Mouse (Mus musculus) c-Kit-positive CD71-positive TER-119-negative erythroid progenitor cells, embryonic 14.5 days (primary cell): ENCODE data around the gene Crocc2.

Experiments used
- DNase-seq: peaks from one replicate; pipeline ENCODE4 v3.0.0-alpha.2; 2013; ENCODE audit warnings: low read depth

Gene Crocc2

DNA sequence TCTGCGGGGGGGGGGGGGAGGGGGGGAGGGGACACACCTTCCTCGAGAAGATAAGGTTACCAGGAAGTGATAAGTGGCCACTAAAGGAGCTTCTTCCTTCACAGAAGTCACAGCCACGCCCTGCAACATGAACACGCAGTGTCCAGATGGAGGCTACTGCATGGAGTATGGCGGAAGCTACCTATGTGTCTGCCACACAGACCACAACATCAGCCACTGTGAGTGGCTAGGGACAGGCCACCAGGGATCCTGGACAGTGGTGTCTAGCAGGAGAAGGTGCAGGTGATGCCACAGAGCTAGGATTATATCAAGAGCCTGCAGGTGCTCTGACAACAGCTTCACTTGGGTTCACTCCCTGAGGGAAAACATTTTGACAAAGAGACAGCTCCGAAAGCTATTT is 103.2 kb downstream of the Crocc2 start:
- DNase-seq = no peak

DNA sequence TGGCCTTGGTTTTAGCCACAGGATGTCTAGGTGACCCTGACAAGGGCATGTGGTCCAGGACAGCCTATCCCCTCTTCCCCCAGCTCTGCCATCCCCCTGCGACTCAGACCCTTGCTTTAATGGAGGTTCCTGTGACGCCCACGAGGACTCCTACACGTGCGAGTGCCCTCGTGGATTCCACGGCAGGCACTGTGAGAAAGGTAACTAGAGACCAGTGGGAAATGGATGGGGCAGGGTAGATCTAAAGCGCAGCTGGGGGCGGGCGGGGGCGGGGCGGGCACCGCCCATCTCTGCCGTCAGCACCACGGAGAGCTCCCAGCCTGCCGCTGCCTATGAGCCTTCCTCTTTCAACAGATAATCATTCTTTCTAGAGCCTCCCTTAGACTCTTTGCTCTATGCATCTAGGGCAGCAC is 103.9 kb downstream of the Crocc2 start:
- DNase-seq = peak; percentile 37

DNA sequence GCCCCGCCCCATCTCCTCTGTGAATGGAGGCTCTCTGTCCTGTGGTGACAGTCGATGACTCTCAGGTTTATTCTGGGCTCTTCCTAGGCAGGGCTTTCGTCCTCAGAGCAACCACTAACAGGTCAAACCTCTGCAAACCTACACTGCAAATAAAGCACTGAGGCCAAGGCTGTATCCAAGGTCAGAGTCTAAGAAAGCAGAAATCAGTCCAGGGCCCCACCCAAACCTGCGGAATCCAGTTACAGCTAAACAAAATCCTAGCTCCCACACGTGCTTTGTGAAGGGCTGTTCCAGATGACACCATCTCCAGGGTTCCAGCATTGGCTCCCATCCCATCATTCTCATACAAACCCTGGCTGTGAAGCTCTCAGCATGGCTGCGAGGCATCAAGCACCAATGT is 107.0 kb downstream of the Crocc2 start:
- no peak for DNase-seq

DNA sequence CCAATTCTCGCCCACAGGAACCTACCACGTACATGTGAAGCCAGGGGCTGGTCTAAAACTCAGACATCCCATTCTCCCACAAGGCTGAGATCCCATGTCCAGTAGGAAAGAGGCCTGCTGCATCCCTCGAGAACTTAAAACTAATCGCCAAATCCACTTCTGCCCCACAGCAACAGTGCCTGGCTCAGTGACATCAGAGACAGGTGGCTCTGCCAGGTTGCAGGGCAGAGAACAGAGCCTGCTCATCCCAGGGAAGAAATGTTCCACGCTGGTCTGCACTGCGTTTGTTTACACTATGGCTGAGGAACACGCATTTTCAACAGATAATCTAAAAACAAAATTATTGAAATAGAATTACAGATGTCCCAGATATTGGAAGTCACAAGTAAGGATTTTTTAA is 108.5 kb downstream of the Crocc2 start:
- no peak for DNase-seq
